Mouse (Mus musculus) left cerebral cortex, postnatal 4 days (tissue): ENCODE data around the gene Taar6. TPM values are rescaled to one million over a fixed set of nuclear protein-coding genes. Genes with fewer than 3 reads are reported as not detected.

ENCODE experiments used
- DNase-seq: peaks from one replicate; pipeline ENCODE4 v3.0.0-alpha.2; 2022
- intact Hi-C: fragments of 180-260 bp; cut with DNase I; formaldehyde crosslinking; loops from one replicate; pipeline ENCODE4 v1.15.1; 2025
- total RNA-seq, 2 experiments: library from RNA; stranded (reverse); gene quantifications; 2 replicates each; pipeline ENCODE4 v1.2.3; 2021

The Taar6 gene
- total RNA-seq: not detected

DNA sequence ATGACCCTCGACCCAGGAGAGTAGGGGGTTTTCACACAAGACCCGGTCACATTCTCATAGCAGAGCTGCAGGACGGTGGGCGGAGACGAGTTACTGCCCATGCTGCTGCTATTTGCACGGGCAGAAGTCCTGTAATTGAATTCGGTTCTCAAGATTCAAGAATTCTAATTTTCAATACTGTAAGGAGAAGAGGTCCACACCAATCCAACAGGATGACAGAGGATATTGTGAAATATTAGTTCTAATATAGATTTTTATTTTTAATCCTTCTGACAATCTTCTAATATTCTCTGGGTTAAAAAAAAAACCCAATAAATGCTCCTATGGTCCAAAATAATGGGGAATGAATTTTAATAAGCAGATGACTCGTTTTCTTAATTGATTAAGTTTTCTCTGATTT lies at the start of gene Taar6:
TSS of gene Taar6 (minus strand) at position 101 of the 400 bp plus-strand sequence.
- intact Hi-C loops: no loop called here
- no peak for DNase-seq

DNA sequence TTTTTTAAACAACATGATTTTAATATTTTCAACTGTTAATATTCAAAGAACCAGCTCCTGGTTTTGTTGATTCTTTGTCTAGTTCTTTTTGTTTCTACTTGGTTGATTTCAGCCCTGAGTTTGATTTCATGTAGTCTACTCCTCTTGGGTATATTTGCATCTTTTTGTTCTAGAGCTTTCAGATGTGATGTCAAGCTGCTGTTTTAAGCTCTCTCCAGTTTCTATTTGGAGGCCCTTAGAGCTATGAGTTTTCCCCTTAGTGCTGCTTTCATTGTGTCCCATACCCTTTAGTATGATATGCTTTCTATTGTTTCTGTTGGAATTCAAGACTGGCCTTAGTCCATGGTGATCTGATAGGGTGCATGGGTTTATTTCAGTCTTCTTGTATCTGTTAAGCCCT lies 45.9 kb upstream of the Taar6 start:
- intact Hi-C loops: no loop called here
- no peak for DNase-seq

DNA sequence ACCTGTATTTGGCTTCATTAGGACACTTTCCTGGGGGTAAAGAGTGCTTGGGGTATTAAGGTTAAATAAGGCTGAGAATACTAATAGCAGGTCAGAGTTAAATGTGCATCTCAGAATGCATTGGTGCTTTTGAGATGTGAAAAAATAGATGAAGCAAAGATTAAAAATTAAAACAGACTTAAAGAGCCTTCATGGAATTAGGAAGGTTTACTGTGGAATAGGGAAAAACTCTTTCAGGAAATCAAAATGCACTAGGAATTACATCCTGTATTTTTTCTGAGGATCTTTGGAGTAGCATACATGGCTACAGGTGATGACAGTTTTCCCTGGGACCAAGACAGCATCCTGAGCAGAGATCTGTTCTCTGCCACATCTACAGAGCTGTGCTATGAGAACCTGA lies 41.5 kb upstream of the Taar6 start, which contains the start of gene Taar7d:
TSS of gene Taar7d (plus strand) at position 301 of the 400 bp plus-strand sequence.
- no peak for DNase-seq
- intact Hi-C loops: no loop called here

DNA sequence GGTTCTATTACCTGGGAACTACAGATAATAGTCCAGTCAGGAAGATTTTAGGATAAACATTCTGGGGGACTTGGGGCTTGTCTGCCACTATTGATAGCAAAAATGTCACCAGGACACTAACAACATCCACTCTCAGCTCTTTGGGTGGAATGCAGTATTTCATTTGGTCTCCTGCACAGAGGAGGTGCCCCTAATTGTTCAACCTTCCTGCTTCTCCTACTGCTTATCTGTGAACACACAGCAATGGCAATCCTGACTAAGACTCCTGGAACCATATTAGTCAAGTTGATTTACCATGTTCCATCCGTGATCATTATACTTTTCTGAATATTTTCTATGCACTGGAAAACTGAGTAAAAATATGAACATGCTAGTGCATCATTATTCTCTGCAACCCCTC lies 22.7 kb upstream of the Taar6 start:
- intact Hi-C loops: no loop called here
- DNase-seq: no peak

DNA sequence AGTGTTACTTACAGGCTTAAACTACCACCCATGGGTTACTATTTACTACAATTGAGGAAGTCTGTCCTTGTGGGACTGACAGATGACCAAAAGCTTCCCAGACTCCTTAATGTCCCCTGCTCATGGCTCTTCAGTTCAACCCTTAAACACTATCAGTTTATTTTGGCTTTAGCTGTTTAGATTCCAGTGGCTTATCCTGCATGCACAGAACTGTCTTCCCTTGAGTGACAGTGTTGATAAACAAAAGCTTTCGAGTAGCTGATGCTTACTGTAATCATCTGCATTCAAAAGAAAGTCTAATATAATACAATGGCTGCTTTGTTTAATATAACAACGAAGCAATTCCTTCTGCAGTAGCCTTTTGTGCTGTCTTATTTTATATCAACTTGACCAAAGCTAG lies 21.6 kb upstream of the Taar6 start:
- no peak for DNase-seq
- intact Hi-C loops: no loop called here

DNA sequence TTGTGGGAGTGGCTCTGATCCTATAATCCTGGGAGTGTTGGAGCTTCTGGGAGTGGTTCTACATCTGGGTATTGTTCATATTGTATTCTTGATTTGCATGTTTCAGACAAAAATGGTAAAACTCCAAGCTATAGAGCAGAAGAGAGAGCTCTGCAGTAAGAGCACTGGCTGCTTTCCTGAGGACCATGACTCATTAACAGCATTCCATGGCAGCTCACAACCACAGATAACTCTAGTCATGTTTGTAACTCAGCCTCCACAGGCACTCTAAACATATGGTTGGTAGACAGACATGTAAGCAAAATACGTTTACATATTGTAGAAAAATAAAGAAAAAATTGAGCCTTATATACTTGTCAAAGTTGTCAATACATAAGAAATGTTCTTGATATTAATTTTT lies 21.0 kb upstream of the Taar6 start:
- intact Hi-C loops: no loop called here
- DNase-seq: no peak

DNA sequence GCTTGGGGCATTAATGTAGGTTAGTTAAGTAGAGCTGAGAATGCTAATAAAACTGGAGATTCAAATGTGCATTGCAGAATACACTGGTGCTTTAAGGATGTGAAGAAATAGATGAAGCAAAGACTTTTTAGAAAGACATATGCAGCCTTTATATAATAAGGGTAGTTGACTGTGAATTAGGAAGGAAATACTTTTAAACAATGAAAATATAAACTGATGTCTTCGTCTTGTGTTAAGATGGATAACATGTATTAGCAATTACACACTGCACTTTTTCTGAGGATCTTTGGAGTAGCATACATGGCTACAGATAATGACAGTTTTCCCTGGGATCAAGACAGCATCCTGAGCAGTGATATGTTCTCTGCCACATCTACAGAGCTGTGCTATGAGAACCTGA lies 14.2 kb upstream of the Taar6 start, which contains the start of gene Taar7b:
TSS of gene Taar7b (plus strand) at position 301 of the 400 bp plus-strand sequence.
- intact Hi-C loops: no loop called here
- no peak for DNase-seq

DNA sequence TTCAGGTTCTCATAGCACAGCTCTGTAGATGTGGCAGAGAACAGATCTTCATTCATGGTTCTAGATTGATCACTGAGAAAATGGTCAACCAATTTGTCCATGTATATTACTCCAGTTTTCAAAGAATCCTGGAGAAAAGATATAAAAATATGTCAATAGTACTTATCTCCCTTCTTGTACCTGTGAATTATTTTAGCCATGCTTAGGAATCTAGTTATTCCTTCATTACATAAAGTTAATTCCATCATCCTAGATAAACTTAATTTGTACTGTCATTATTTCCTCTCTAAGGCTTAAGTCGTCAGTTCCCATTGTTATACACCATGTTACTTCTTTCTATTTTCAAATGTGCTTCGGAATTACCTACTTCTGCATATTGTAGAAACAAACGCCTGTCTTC lies 7.9 kb upstream of the Taar6 start, which contains the start of gene Taar7a:
TSS of gene Taar7a (minus strand) at position 101 of the 400 bp plus-strand sequence.
- DNase-seq: no peak
- intact Hi-C loops: no loop called here

DNA sequence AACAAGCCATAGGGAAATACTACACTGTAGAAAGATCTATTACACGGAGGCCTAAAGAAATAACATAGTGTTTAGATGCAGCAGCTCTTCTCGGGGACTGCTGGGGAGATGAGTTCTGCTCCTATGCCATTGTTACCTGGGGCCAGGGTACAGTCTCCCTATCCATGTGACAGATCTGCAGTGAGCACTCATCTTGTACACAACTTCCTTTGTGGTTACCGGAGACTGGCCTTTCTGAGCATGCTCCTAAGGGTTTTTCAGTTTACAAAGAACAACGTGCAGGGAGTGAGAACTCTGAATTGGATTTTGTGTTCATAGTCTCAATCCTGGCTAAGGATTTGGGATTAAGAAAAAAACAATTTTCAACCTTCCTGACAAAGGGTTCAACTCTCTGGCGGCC lies 973 bp upstream of the Taar6 start:
- intact Hi-C loops: no loop called here
- no peak for DNase-seq

DNA sequence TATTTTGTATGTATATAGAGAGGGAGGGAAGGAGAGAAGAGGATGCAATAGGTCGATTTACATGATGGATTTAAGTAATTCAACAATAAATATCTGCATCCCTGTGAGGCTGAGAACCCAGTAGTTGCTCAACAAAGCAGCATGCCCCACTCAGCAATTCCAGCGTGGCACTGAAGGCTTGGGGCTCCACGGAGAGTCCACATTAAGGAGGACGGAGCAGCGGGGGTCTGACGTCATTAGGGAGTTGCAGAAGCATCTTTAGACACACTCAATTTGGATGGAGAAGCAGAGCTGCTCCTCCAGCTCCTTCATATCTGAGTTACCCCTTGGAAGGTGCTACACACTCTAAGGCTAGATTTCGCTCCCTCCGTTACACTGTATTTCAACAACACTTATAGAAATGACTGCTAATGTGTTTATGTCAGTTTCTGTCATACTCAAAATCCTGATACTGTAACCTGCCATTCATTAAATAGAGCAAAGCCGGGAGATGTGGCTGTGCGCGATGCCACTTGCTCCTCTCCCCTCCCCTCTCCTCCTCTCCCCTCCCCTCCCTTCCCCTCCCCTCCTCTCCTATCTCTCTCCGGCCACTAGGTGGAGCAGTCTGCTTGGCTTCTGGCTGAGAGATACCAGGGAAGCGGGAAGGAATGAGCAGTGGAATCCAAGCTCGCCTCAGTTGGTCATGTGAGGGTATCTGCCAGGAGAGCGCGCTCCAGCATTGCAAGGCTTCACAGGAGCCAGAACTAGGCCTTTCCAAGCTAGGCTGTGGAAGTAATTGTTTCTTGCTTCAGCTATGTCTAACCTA lies 6.3 kb downstream of the Taar6 start:
- intact Hi-C loops: loop anchor here (10.0 kb wide), 1 partner anchor 136 kb away; no protein-coding TSS in a partner anchor
- DNase-seq: peak; percentile 81

DNA sequence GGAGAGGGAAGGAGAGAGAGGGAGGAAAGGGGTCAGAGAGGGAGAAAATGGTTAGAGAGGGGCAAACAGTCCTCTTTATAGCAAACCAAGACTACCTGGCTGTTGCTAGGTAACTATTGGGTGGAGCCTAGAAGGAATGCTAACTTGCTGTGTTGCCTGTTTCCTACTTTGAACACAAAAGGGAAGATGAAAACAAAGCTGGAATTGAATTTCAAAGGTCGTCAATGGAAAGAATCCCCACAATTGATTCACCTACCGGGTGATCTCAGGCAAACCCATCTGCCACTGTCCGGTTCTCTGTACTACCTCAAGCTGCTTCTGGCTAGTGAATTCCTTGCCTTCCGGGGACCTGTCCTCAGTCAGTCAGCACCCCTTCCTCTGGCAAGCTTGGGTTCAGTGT lies 7.5 kb downstream of the Taar6 start:
- intact Hi-C loops: loop anchor here (10.0 kb wide), 1 partner anchor 137 kb away; no protein-coding TSS in a partner anchor
- DNase-seq: no peak

DNA sequence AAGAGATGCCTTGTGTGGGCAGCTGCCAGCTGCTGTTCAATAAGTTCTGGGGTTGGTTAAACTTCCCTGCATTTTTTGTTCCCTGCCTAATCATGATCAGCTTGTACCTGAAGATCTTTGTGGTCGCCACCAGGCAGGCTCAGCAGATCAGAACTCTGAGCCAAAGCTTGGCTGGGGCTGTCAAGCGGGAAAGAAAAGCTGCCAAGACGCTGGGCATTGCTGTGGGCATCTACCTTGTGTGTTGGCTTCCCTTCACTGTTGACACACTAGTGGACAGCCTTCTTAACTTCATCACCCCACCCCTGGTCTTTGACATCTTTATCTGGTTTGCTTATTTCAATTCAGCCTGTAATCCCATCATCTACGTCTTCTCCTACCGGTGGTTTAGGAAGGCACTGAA lies 14.2 kb downstream of the Taar6 start:
- no peak for DNase-seq
- intact Hi-C loops: loop anchor here (10.0 kb wide), 1 partner anchor 144 kb away; no protein-coding TSS in a partner anchor

DNA sequence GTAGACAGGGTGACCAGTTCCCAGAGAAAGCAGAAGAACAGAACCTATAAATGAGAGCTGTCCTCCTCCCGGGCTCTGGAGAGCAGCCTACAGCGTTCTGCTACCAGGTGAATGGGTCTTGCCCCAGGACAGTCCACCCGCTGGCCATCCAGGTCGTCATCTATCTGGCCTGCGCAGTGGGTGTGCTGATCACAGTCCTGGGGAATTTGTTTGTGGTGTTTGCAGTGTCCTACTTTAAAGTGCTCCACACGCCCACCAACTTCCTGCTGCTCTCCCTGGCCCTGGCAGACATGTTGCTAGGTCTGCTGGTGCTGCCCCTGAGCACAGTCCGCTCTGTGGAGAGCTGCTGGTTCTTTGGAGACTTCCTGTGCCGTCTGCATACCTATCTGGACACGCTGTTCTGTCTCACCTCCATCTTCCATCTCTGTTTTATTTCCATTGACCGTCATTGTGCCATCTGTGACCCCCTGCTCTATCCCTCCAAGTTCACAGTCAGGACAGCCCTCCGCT lies 14.7 kb downstream of the Taar6 start, which contains the start of gene Taar5:
TSS of gene Taar5 (plus strand) at position 51 of the 510 bp plus-strand sequence.
- no peak for DNase-seq
- intact Hi-C loops: loop anchor here (10.0 kb wide), 1 partner anchor 144 kb away; no protein-coding TSS in a partner anchor

DNA sequence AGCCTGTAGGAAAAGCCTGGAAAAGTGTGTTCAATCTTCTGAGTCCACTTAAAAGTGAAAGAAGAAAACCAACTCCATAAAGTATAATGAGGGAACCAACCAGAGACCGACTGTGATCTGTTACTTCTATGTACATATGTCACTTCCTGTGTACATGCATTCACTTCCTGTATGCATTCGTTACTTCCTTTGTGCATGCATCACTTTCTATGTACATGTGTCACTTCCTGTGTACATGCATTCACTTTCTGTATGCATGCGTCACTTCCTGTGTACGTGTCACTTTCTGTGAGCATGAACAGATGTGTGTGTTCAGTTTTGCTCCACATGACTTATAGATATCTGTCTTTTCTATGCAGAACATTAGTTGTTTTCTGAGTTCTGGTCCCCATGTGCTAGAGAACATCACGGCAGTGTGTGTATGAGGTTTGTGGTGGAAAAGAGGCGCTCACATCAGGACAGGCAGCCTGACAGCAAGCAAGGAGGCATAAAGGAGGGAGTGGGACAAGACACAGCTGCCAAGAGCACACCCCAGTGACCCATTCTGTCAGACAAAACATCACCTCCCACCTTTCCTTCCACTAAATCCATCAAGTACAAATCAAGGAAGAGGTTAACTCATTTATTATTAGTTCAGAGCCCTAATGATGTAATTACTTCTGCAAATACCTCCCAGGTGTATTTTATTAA lies 20.4 kb downstream of the Taar6 start:
- DNase-seq: no peak
- intact Hi-C loops: no loop called here

DNA sequence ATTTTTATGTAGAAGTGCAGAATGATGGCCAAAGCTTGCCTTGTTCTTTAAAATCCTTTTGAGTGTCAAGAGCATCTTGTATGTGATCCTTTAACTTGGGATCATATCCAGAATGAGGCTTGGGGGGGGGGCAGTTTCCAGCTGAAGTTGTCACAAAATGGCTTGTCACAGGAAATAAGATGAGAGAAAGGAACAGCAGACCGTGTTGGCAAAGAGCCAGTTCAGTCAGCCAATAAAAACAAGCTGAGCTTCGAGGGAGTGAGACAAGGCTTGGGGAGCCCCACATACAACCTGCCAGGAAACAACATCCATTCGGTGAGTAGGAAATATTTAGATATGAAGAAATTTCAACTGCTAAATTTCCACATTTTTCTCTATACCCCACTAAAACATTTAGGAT lies 22.0 kb downstream of the Taar6 start:
- peak; percentile 78 for DNase-seq
- intact Hi-C loops: no loop called here

DNA sequence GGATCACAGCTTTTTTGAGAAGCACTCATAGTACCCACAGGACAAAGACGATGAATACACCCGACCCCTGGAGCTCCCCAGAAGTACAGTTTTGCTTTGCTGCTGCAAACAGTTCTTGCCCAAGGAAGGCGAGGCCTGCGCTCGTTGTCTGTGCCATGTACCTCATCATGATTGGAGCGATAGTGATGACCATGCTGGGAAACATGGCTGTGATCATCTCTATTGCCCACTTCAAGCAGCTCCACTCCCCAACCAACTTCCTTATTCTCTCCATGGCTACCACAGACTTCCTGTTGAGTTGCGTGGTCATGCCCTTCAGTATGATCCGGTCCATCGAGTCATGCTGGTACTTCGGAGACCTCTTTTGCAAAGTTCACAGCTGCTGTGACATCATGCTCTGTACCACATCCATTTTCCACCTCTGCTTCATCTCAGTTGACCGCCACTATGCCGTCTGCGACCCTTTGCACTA lies 25.0 kb downstream of the Taar6 start, which contains the start of gene Taar4:
TSS of gene Taar4 (plus strand) at position 51 of the 472 bp plus-strand sequence.
- DNase-seq: no peak
- intact Hi-C loops: no loop called here

DNA sequence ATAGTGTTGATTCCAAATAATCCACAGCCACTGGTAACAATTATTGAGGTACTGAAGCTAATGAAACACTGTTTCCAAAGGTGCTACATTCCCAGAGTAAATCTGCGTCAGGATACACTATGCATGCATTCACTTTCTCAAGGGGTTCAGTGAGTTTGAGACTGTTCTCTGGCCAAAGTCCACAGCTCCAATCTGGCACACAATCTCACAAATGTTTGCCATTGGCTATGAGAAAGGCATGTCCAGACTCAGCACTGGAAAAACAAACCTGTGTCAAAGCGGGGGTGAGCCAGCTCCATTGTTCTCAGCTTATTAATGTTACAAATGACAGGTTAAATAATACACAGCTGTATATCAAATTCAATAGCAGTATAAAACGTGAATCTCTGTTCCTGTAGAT lies 26.4 kb downstream of the Taar6 start:
- peak; percentile 24 for DNase-seq
- intact Hi-C loops: no loop called here

DNA sequence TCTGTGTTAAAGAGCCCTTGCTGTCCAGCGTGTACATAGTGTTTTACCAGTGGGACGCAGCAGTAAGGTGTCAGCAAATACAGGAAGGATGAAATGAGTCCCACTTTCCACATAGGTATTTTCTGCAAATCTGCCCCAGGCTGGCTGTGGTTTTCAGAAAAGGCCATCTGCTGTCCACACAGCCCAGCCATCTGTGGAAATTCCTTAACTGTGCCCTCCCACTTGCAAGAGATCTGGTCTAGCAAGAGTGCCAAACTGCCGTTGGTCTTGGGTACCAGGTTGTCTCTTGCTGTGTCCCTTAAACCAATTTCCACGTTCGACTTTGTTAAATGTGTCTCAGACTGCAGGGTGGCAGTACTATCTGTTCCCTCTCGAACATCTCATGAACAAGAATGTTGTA lies 33.7 kb downstream of the Taar6 start:
- DNase-seq: peak; percentile 20
- intact Hi-C loops: no loop called here

DNA sequence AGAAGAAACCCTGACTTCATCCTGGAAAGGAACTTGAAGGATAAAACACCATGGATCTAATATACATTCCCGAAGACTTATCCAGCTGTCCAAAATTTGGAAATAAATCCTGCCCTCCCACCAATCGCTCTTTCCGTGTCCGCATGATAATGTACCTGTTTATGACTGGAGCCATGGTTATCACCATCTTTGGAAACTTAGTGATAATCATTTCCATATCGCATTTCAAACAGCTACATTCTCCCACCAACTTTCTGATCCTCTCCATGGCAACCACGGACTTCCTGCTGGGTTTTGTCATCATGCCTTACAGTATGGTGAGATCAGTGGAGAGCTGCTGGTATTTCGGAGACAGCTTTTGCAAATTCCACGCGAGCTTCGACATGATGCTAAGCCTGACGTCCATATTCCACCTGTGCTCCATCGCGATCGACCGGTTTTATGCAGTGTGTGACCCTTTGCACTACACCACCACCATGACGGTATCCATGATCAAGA lies 35.9 kb downstream of the Taar6 start, which contains the start of gene Taar3:
TSS of gene Taar3 (plus strand) at position 51 of the 498 bp plus-strand sequence.
- peak; percentile 8 for DNase-seq
- intact Hi-C loops: no loop called here

DNA sequence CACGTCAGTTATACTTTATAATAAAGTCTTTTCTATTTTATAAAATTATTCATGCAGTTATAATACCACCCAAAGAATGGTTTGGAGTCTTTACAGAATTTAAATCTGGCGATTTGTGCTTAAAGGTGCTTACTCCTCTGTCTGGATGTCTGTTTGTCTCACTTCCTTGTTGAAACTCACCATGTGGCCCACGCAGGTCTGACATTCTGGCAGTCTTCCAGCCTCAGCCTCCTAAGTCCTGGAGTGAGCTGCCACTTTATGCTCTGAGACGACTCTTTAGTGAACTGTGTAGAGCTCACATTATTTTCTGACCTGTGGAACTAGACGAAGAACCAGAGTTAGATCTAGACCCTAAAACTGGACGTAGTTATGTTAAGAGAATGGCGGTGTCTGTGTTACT lies 37.4 kb downstream of the Taar6 start:
- intact Hi-C loops: no loop called here

DNA sequence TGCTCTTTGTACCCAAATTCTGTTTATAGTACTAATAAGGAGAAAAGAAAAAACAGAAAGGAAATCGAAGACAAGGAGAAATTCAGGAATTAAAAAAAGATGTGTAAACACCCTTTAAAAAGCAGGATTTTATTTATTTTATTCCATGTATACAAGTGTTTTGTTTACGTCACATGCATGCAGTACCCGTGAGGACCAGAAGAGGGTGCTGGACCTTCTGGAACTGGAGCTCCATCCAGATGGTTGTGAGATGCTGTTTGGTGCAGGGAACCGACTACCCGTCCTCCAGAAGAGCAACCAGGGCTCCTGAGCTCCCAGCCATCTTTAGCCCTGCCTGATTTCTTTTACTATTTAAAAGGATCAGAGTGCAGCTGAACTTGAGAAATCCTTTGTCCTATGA lies 43.0 kb downstream of the Taar6 start:
- no peak for DNase-seq
- intact Hi-C loops: no loop called here

More for the DNA sequence above, 37.4 kb downstream of the Taar6 start:
- DNase-seq: peak; percentile 28
